23 mouse cellular contexts compared by ENCODE assay signal in genomic region chr5:144948002-144948401, GRCm38 (mm10). TPM values are rescaled to one million over a fixed set of nuclear protein-coding genes. Genes with fewer than 3 reads are reported as not detected.
A peak's percentile ranks its signal among the peaks of the same experiment; 100 is the strongest.
DNase-seq lines count a peak whose midpoint lies in the region; ATAC-seq and TF ChIP-seq lines count a peak whose summit lies in the region.
"Had no signal": no experiment of that assay in that cellular context is flagged by ENCODE, and none has a peak within 500 bp of the region (broad histone marks: within the 10 kb centered on the region; RNA-seq: fewer than 3 reads in every experiment).

No protein-coding gene starts in this region.

- 49% methylated on average over 1 of the region's 1 CpGs for WGBS in intestine, postnatal 0 days
- WGBS in stomach, embryonic 16.5 days: 48% methylated on average over 1 of the region's 1 CpGs

- no peaks in the 10 kb centered on the region for H3K9me3 ChIP-seq in intestine, postnatal 0 days (ENCODE audit: control insufficient read depth)
- H3K9me3 ChIP-seq in stomach, embryonic 16.5 days (replicated peaks; ENCODE audit: control insufficient read depth, low read length): no peaks in the 10 kb centered on the region
- H3K9me3 ChIP-seq: embryonic facial prominence, embryonic 12.5 days; heart, embryonic 12.5 days; hindbrain, embryonic 10.5 days; limb, embryonic 13.5 days; midbrain, embryonic 13.5 days had no signal

- H3K27ac ChIP-seq in intestine, postnatal 0 days (ENCODE audit: low read depth, low read length): peak overlapping the region; percentile 23; the same call in 1 of the 2 replicates
- H3K27ac ChIP-seq in stomach, embryonic 16.5 days (ENCODE audit: low read length): peak overlapping the region; percentile 82
- H3K27ac ChIP-seq: embryonic facial prominence, embryonic 12.5 days; hindbrain, embryonic 10.5 days; limb, embryonic 13.5 days; liver, embryonic 14.5 days; midbrain, embryonic 13.5 days had no signal

- DNase-seq in lung, adult 18-20 months: peak; percentile 32 to 55
- no peak for DNase-seq in lung, postnatal 14 days
- peak; percentile 64 for DNase-seq in lung, postnatal 25 days (ENCODE audit: low spot score)
- no peak for DNase-seq in thymus, postnatal 10 days (ENCODE audit: low spot score in 2 of 2)
- DNase-seq in thymus, postnatal 25 days: no peak
- DNase-seq: adrenal gland, adult 8-10 months; cerebellum, adult 11-12 months; cerebellum, postnatal 10 days; forebrain, postnatal 0 days; heart, postnatal 10 days; kidney, adult 8-10 months; kidney, postnatal 14 days; right cerebral cortex, postnatal 14 days had no signal

- H3K4me3 ChIP-seq in intestine, postnatal 0 days (ENCODE audit: low read depth, low read length): no peak overlapping the region
- H3K4me3 ChIP-seq in stomach, embryonic 16.5 days (replicated peaks; ENCODE audit: low read length): no peak overlapping the region
- H3K4me3 ChIP-seq: embryonic facial prominence, embryonic 12.5 days; heart, embryonic 12.5 days; hindbrain, embryonic 10.5 days; limb, embryonic 13.5 days; midbrain, embryonic 13.5 days had no signal

- peak; percentile 37; the same call in 1 of the 2 replicates for ATAC-seq in intestine, postnatal 0 days
- no peak for ATAC-seq in stomach, embryonic 16.5 days (ENCODE audit: insufficient read depth, low FRiP score)
- ATAC-seq in megakaryocyte-erythroid progenitor cell, adult 5-6 weeks (replicated peaks; ENCODE audit: low FRiP score, low TSS enrichment, poor library complexity, severe bottlenecking): no peak
- ATAC-seq: forebrain, postnatal 0 days; hindbrain, embryonic 16.5 days; midbrain, embryonic 13.5 days had no signal

- TF ChIP-seq CTCF in intestine, postnatal 0 days (IDR thresholded peaks at IDR 0.05; ENCODE audit: low read depth): no peak

- no peak overlapping the region for H3K9ac ChIP-seq in intestine, postnatal 0 days (ENCODE audit: low read depth, low read length)
- no peak overlapping the region for H3K9ac ChIP-seq in stomach, embryonic 16.5 days (ENCODE audit: low read length)
- H3K9ac ChIP-seq: embryonic facial prominence, embryonic 12.5 days; forebrain, postnatal 0 days; heart, embryonic 12.5 days; limb, embryonic 13.5 days; liver, embryonic 14.5 days; midbrain, embryonic 13.5 days had no signal

- peak overlapping the region; percentile 40; the same call in 1 of the 2 replicates for H3K4me2 ChIP-seq in intestine, postnatal 0 days (replicated peaks; ENCODE audit: low read depth)
- peak overlapping the region; percentile 33; the same call in 1 of the 2 replicates for H3K4me2 ChIP-seq in stomach, embryonic 16.5 days (ENCODE audit: low read depth, low read length)
- H3K4me2 ChIP-seq: embryonic facial prominence, embryonic 12.5 days; heart, embryonic 12.5 days; limb, embryonic 13.5 days; midbrain, embryonic 13.5 days had no signal

- H3K27me3 ChIP-seq in intestine, postnatal 0 days (replicated peaks; ENCODE audit: control insufficient read depth, insufficient read depth, low read length): no peaks in the 10 kb centered on the region
- H3K27me3 ChIP-seq in stomach, embryonic 16.5 days (ENCODE audit: control insufficient read depth, insufficient read depth, low read length): no peaks in the 10 kb centered on the region
- H3K27me3 ChIP-seq: embryonic facial prominence, embryonic 12.5 days; heart, embryonic 12.5 days; limb, embryonic 13.5 days; midbrain, embryonic 13.5 days had no signal

- peaks cover 17% of the 10 kb centered on the region for H3K4me1 ChIP-seq in intestine, postnatal 0 days (replicated peaks; ENCODE audit: control insufficient read depth, insufficient read depth, low read length)
- H3K4me1 ChIP-seq in stomach, embryonic 16.5 days (ENCODE audit: control insufficient read depth, insufficient read depth, low read length): peaks cover 34% of the 10 kb centered on the region

- no peaks in the 10 kb centered on the region for H3K36me3 ChIP-seq in intestine, postnatal 0 days (ENCODE audit: control insufficient read depth, insufficient read depth)
- no peaks in the 10 kb centered on the region for H3K36me3 ChIP-seq in stomach, embryonic 16.5 days (ENCODE audit: control insufficient read depth, insufficient read depth, low read length)
- H3K36me3 ChIP-seq: embryonic facial prominence, embryonic 12.5 days; heart, embryonic 12.5 days; hindbrain, embryonic 10.5 days; limb, embryonic 13.5 days; midbrain, embryonic 13.5 days had no signal

RNA-seq across cellular contexts. Expression of gene Smurf1, which starts 17.6 kb away (rescaled TPM):
- polyA plus RNA-seq in intestine, postnatal 0 days (2015; fragmentation: Nextera tagmentation; extraction: Ambion mirVana): 7.4 and 8.2 TPM in 2 replicates
- polyA plus RNA-seq in stomach, embryonic 16.5 days (2015; fragmentation: Nextera tagmentation; extraction: Ambion mirVana): 7.0 and 7.7 TPM in 2 replicates
- total RNA-seq in megakaryocyte-erythroid progenitor cell, adult 5-6 weeks (2014; fragmentation: Nextera tagmentation): 1.9 and 4.1 TPM in 2 replicates
- 1.0 and 5.1 TPM in 2 replicates for total RNA-seq in megakaryocyte-erythroid progenitor cell, adult 5-6 weeks (2017)

Comparison
In these comparisons a context has a peak if more than half of its experiments do, and no peak if none do; other contexts are left out.
1. DNase-seq: peak in lung, adult 18-20 months (2 of 2) and lung, postnatal 25 days (single experiment); none in lung, postnatal 14 days (single experiment), thymus, postnatal 10 days (0 of 2) and thymus, postnatal 25 days (single experiment).